Mouse (Mus musculus): ENCODE results near the gene Rpl19. TPM values are rescaled to one million over a fixed set of nuclear protein-coding genes. Genes with fewer than 3 reads are reported as not detected.
A peak's percentile ranks its signal among the peaks of the same experiment; 100 is the strongest.

Rpl19 gene
- polyA plus RNA-seq, 1 experiment: 901 TPM

DNA sequence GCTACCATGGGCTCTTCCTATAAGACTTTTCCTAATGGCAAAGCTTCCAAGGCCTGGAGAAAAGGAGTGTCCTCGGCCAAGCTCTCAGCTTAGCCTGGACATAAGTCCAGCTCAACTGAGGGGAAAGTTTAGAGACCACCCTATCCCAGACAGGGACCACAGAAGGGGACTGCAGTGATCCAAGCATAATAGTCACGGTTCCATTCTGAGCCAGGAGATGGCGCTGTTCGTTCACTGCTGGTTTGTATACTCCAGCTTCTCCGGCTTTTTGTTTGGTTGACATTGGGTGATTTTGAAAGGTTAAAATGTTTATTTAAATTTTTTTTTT is 4.9 kb downstream of the Rpl19 start:
- Histone ChIP-seq H3K4me3 (ENCODE audit: insufficient read depth, low read length) (no peak overlapping the region), H3K4me1 (ENCODE audit: control insufficient read depth, insufficient read depth, low read length) (peaks cover 1% of the 10 kb centered on the region; the same call in 1 of the 2 replicates), H3K27ac (ENCODE audit: insufficient read depth, low read length) (no peak overlapping the region)
- TF ChIP-seq CTCF (IDR thresholded peaks at IDR 0.05; ENCODE audit: extremely low read depth, insufficient read depth, low read length): peak; percentile 98
- no peak; the same call in 1 of the 2 replicates for TF ChIP-seq POLR2A (IDR thresholded peaks at IDR 0.05; ENCODE audit: extremely low read depth, insufficient read depth, low read length)

DNA sequence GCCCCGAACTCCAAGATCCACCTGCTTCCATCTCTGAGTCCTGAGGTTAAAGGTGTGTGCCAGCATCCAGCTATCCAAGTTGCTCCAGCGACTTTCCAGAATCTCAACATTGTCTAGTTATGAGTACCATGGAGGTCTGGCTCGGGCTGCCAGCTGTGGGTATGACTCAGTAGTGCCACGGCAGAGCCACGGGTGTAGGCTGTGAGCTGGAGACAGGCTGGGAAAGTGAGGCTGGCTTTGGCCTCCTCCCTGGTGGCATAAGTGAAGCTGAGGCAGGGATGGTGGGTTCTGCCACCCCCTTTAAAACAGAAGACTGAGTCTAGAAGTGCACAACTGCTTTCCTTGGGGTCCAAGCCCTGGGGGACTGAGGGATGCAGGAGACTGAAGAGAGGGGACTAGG is 7.6 kb downstream of the Rpl19 start:
- no peak overlapping the region for H3K4me3 ChIP-seq (ENCODE audit: insufficient read depth, low read length)
- H3K4me1 ChIP-seq (ENCODE audit: control insufficient read depth, insufficient read depth, low read length): peaks cover 1% of the 10 kb centered on the region

DNA sequence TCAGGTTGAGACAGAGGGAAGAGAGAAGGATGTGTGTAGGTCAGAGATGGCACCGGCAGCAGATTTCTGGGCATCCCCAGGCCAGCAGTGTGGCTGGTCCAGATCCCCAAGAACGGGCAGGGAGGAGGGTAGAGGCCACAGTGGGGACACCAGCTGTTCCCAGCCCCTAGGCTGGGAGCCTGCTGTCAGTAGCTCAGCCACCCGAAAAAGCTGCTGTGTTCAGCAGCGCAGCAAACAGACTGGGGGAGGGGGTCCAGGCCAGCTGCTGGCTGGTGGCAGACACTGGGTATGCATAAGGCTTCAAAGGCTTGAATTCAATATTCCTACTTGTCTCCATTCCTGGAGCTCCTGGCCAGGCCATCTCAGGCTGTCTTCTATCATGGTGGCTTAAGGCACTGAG is 8.3 kb downstream of the Rpl19 start:
- H3K4me3 ChIP-seq (ENCODE audit: insufficient read depth, low read length): no peak overlapping the region
- no peak for TF ChIP-seq POLR2A (IDR thresholded peaks at IDR 0.05; ENCODE audit: extremely low read depth, insufficient read depth, low read length)
- TF ChIP-seq CTCF (IDR thresholded peaks at IDR 0.05; ENCODE audit: extremely low read depth, insufficient read depth, low read length): no peak
- H3K4me1 ChIP-seq (ENCODE audit: control insufficient read depth, insufficient read depth, low read length): peaks cover 1% of the 10 kb centered on the region
- H3K27ac ChIP-seq (ENCODE audit: insufficient read depth, low read length): no peak overlapping the region

More for the DNA sequence above, 7.6 kb downstream of the Rpl19 start:
- no peak overlapping the region for H3K27ac ChIP-seq (ENCODE audit: insufficient read depth, low read length)
- TF ChIP-seq CTCF (IDR thresholded peaks at IDR 0.05; ENCODE audit: extremely low read depth, insufficient read depth, low read length) (no peak), POLR2A (IDR thresholded peaks at IDR 0.05; ENCODE audit: extremely low read depth, insufficient read depth, low read length) (no peak)

DNA sequence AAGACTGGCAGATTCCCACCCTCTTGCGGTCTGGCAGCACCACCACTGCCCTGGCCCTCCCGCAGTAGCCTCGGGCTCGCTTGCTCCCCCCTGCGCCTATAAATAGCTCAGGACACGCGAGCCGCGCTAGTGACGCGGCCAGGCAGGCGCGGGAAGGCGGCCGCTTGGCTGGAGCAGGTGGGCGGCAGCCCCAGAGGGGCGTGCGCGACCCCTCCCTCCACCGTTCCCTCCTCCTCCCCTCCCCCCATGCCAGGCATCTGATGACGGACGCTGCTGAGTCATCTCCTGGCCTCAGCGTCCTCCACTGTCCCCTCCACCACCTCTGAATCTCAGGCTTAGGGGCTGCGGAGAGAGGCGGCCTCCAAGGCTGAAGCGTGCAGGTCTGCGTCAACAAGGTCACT is 9.5 kb downstream of the Rpl19 start:
- TF ChIP-seq POLR2A (IDR thresholded peaks at IDR 0.05; ENCODE audit: extremely low read depth, insufficient read depth, low read length): no peak
- no peak for TF ChIP-seq CTCF (IDR thresholded peaks at IDR 0.05; ENCODE audit: extremely low read depth, insufficient read depth, low read length)
- Histone ChIP-seq H3K4me1 (ENCODE audit: control insufficient read depth, insufficient read depth, low read length) (peaks cover 1% of the 10 kb centered on the region), H3K4me3 (ENCODE audit: insufficient read depth, low read length) (peak overlapping the region; percentile 15), H3K27ac (ENCODE audit: insufficient read depth, low read length) (peak overlapping the region; percentile 37; the same call in 1 of the 2 replicates)

DNA sequence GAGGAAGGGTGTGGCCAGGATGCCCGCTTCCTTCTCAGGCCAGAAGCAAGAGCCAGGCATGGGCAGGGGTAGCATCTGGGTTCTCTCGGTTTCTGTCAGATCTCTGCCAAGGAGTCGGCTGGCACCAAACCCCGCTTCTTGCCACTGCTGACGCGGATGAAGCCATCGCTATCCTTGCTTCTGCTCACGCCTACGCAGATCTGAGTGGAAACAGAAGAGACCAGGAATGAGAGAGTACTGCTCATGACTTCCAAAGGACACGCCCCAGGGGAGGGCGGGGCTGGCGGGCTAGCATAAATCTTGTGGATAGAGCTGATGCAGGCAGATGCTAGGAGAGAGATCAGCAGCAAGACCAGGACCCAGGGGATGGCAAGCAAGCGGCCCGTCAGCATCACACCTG is 11.4 kb downstream of the Rpl19 start:
- H3K4me1 ChIP-seq (ENCODE audit: control insufficient read depth, insufficient read depth, low read length): peaks cover 1% of the 10 kb centered on the region
- TF ChIP-seq CTCF (IDR thresholded peaks at IDR 0.05; ENCODE audit: extremely low read depth, insufficient read depth, low read length) (no peak), POLR2A (IDR thresholded peaks at IDR 0.05; ENCODE audit: extremely low read depth, insufficient read depth, low read length) (peak; percentile 44; the same call in 1 of the 2 replicates)
- no peak overlapping the region for H3K27ac ChIP-seq (ENCODE audit: insufficient read depth, low read length)
- no peak overlapping the region for H3K4me3 ChIP-seq (ENCODE audit: insufficient read depth, low read length)

DNA sequence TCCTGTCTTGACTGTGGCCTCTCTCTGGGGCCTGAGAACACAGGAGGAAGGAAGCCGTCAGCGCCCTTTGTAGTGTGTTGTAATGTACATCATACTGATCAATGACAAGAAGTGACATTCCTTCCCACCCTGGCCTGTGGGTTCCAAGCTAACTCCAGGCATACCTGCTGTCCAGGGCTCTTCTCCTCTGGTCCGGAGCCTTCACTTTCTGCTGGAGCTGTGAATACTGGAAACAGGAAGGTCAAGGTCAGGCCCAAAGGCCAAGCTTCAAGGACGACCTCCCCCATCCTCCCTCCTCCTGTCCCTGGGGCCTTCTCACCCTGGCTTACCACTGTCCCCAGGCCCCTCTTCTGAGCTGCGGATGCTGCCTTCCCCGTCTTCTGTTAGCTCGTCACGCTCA is 14.5 kb downstream of the Rpl19 start:
- H3K4me1 ChIP-seq (ENCODE audit: control insufficient read depth, insufficient read depth, low read length): no peaks in the 10 kb centered on the region; the same call in 1 of the 2 replicates
- H3K27ac ChIP-seq (ENCODE audit: insufficient read depth, low read length): no peak overlapping the region
- H3K4me3 ChIP-seq (ENCODE audit: insufficient read depth, low read length): no peak overlapping the region
- TF ChIP-seq CTCF (IDR thresholded peaks at IDR 0.05; ENCODE audit: extremely low read depth, insufficient read depth, low read length) (no peak), POLR2A (IDR thresholded peaks at IDR 0.05; ENCODE audit: extremely low read depth, insufficient read depth, low read length) (no peak)

DNA sequence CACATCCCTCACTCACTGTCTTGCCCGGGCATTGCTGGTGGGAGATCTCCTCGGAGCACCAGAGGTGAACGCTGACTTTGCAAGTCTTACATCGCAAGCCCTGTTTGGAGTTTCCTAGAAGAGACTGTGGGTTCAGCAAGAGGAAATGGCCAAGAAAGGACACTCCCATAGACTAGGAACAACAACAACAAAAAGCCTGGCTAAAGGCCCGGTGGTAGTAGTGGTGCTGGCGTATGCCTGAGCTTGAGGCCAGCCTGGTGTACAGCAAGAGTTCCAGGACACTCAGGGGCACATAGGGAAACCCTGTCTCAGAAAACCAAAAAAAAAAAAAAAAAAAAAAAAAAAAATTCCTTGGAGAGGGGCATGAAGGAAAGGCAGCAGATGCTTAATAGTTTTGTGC is 16.2 kb downstream of the Rpl19 start:
- Histone ChIP-seq H3K4me1 (ENCODE audit: control insufficient read depth, insufficient read depth, low read length) (no peaks in the 10 kb centered on the region), H3K4me3 (ENCODE audit: insufficient read depth, low read length) (no peak overlapping the region), H3K27ac (ENCODE audit: insufficient read depth, low read length) (no peak overlapping the region)
- TF ChIP-seq CTCF (IDR thresholded peaks at IDR 0.05; ENCODE audit: extremely low read depth, insufficient read depth, low read length) (no peak), POLR2A (IDR thresholded peaks at IDR 0.05; ENCODE audit: extremely low read depth, insufficient read depth, low read length) (no peak)

DNA sequence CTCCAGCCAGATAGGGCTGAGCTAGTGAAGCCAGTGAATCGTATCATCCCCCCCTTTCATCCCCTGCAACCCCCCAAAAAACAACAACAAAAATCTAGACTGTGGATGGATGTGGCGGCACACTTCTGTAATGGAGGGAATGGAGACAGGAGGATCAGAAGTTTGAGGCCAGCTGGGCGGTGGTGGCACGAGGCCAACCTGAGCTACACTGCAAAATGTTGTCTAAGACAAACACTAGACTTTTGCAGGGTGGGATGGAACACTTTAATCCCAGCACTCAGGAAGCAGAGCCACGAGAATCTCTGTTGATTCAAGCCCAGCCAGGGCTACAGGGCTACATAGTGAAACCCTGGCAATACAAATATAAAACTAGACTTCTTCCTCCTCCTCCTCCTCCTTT is 17.6 kb downstream of the Rpl19 start:
- Histone ChIP-seq H3K27ac (ENCODE audit: insufficient read depth, low read length) (no peak overlapping the region), H3K4me1 (ENCODE audit: control insufficient read depth, insufficient read depth, low read length) (no peaks in the 10 kb centered on the region), H3K4me3 (ENCODE audit: insufficient read depth, low read length) (no peak overlapping the region)
- TF ChIP-seq POLR2A (IDR thresholded peaks at IDR 0.05; ENCODE audit: extremely low read depth, insufficient read depth, low read length): no peak

DNA sequence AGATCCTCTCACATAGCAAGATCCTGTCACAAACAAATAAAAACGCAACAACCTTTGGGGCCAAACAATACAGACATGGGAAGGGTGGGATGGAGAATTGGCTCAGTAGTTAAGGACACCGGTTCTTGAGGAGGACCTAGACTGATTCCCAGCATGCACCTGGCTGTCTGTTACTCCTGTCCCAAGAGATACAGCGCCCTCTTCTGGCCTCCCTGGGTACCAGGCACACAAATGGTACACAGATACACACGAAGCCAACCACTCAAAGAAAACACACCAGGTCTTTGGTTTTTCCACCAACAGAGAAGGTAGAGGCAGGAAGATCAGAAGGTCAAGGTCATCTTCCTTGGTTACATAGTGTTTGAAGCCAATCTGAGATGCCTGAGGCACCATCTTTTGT is 19.1 kb downstream of the Rpl19 start:
- H3K4me3 ChIP-seq (ENCODE audit: insufficient read depth, low read length): no peak overlapping the region
- no peak for TF ChIP-seq POLR2A (IDR thresholded peaks at IDR 0.05; ENCODE audit: extremely low read depth, insufficient read depth, low read length)
- no peak for TF ChIP-seq CTCF (IDR thresholded peaks at IDR 0.05; ENCODE audit: extremely low read depth, insufficient read depth, low read length)
- no peak overlapping the region for H3K27ac ChIP-seq (ENCODE audit: insufficient read depth, low read length)
- H3K4me1 ChIP-seq (ENCODE audit: control insufficient read depth, insufficient read depth, low read length): peaks cover 5% of the 10 kb centered on the region; the same call in 1 of the 2 replicates

DNA sequence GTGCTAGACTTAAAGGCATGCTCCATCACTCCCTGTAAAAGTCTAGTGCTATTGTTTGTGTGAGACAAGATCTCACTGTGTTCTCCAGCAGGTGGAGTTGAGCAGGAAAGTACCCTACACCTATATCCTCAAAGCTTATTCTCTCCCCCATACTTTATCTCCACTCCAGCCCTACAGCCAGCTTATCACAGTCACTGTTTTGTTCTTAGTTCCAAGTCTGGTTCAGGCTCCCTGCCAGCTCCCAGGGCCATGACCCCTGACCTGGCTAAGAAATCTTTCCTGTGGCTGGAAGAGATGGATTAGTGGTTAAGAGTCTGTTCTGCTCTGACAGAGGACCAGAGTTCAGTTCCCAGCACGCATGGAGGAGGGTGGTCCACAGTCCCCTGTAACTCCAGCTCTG is 20.0 kb downstream of the Rpl19 start:
- Histone ChIP-seq H3K4me1 (ENCODE audit: control insufficient read depth, insufficient read depth, low read length) (peaks cover 5% of the 10 kb centered on the region), H3K4me3 (ENCODE audit: insufficient read depth, low read length) (no peak overlapping the region), H3K27ac (ENCODE audit: insufficient read depth, low read length) (no peak overlapping the region)
- no peak for TF ChIP-seq POLR2A (IDR thresholded peaks at IDR 0.05; ENCODE audit: extremely low read depth, insufficient read depth, low read length)
- TF ChIP-seq CTCF (IDR thresholded peaks at IDR 0.05; ENCODE audit: extremely low read depth, insufficient read depth, low read length): no peak

DNA sequence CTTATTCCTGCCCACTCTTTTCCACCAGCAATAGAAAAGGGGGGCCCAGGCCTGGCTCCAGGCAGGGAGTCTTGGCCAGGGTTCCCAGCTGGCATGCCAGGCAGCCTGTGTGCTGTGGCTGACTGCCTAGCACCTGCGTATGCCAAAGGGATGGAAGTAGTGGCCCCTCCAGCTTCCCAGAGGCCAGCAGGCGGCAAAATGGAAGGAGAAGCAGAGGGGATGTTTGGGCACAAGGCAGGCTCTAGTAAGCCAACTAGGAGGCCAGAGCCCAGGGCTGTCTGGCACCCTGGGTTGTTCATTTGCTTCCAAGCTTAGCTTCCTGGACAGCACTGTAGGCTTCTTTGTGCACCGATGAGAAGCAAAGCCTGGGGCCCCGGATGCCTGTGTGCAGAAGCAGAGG is 21.2 kb downstream of the Rpl19 start:
- no peak for TF ChIP-seq POLR2A (IDR thresholded peaks at IDR 0.05; ENCODE audit: extremely low read depth, insufficient read depth, low read length)
- TF ChIP-seq CTCF (IDR thresholded peaks at IDR 0.05; ENCODE audit: extremely low read depth, insufficient read depth, low read length): no peak
- no peak overlapping the region for H3K27ac ChIP-seq (ENCODE audit: insufficient read depth, low read length)
- H3K4me1 ChIP-seq (ENCODE audit: control insufficient read depth, insufficient read depth, low read length): peaks cover 5% of the 10 kb centered on the region
- H3K4me3 ChIP-seq (ENCODE audit: insufficient read depth, low read length): no peak overlapping the region
